Mouse (Mus musculus): Measurements from ENCODE around the gene Gm4027. TPM values are rescaled to one million over a fixed set of nuclear protein-coding genes. Genes with fewer than 3 reads are reported as not detected.

The Gm4027 gene
- not detected in 2 replicates for polyA plus RNA-seq (2012; rRNA removed; ENCODE audit: low replicate concordance)

GRCm38 (mm10) chr12:87618569-87618968 lies at the start of gene Gm4027:
TSS of gene Gm4027 (plus strand) at chr12:87618869.

GRCm38 (mm10) chr12:87602388-87602787 lies 16.3 kb upstream of the Gm4027 start, which contains the start of gene Oog1:
TSS of gene Oog1 (plus strand) at chr12:87602688.

GRCm38 (mm10) chr12:87644520-87644919 lies 25.9 kb downstream of the Gm4027 start, which contains the start of gene Gm16381:
TSS of gene Gm16381 (minus strand) at chr12:87644620.

Other genes with a start within 250 kb of the Gm4027 start
- gene Sptlc2, start 230.5 kb upstream of the Gm4027 start, polyA plus RNA-seq (2012; rRNA removed; ENCODE audit: low replicate concordance) = 13.5 and 16.8 TPM in 2 replicates
- gene Slirp, start 175.0 kb upstream of the Gm4027 start, polyA plus RNA-seq (2012; rRNA removed; ENCODE audit: low replicate concordance) = 20.2 and 21.2 TPM in 2 replicates
- 10.2 and 22.3 TPM in 2 replicates for gene Alkbh1, start 174.9 kb upstream of the Gm4027 start, polyA plus RNA-seq (2012; rRNA removed; ENCODE audit: low replicate concordance)
- 10.7 and 15.6 TPM in 2 replicates for gene Snw1, start 146.6 kb upstream of the Gm4027 start, polyA plus RNA-seq (2012; rRNA removed; ENCODE audit: low replicate concordance)
- not detected in 2 replicates for gene Gm5788, start 124.1 kb upstream of the Gm4027 start, polyA plus RNA-seq (2012; rRNA removed; ENCODE audit: low replicate concordance)
- not detected in 2 replicates for gene Gm8300, start 104.6 kb upstream of the Gm4027 start, polyA plus RNA-seq (2012; rRNA removed; ENCODE audit: low replicate concordance)
- 0.12 TPM in 1 of 2 replicates, not detected in the other for gene Oog1, start 16.2 kb upstream of the Gm4027 start, polyA plus RNA-seq (2012; rRNA removed; ENCODE audit: low replicate concordance)
- not detected in 2 replicates for gene Gm16381, start 25.8 kb downstream of the Gm4027 start, polyA plus RNA-seq (2012; rRNA removed; ENCODE audit: low replicate concordance)
- gene Gm21319, start 156.9 kb downstream of the Gm4027 start, polyA plus RNA-seq (2012; rRNA removed; ENCODE audit: low replicate concordance) = not detected in 2 replicates
- not detected in 2 replicates for gene Gm21936, start 176.6 kb downstream of the Gm4027 start, polyA plus RNA-seq (2012; rRNA removed; ENCODE audit: low replicate concordance)
- gene BB287469, start 197.7 kb downstream of the Gm4027 start, polyA plus RNA-seq (2012; rRNA removed; ENCODE audit: low replicate concordance) = not detected in 2 replicates
- gene Gm2001, start 223.5 kb downstream of the Gm4027 start, polyA plus RNA-seq (2012; rRNA removed; ENCODE audit: low replicate concordance) = not detected in 2 replicates

Measured in subcutaneous adipose tissue, adult 2 months (tissue).